Mouse (Mus musculus) stomach, postnatal 0 days (tissue): ENCODE measurements around the gene 4931429L15Rik. TPM values are rescaled to one million over a fixed set of nuclear protein-coding genes. Genes with fewer than 3 reads are reported as not detected.
"Not testable (repeated sequence)": the region's sequence is repeated elsewhere in the genome, so short reads cannot be mapped to it uniquely, and the experiment has no call there.

Experiments
- ATAC-seq: fragments of 200-750 bp; cut with Nextera tagmentation; 2 replicates; pipeline ENCODE4 v1.8.0; 2017; ENCODE audit not compliant: low FRiP score, low TSS enrichment
- DNase-seq: peaks from one replicate; pipeline ENCODE4 v3.0.0-alpha.2; 2016; ENCODE audit warnings: low spot score
- H3K27ac ChIP-seq: fragments of 300-500 bp; sonication (generic); replicated peaks from 2 replicates; pipeline ENCODE4 v1.5.1; 2014; ENCODE audit warnings: mild to moderate bottlenecking, control low read depth
- H3K27me3 ChIP-seq: fragments of 300-500 bp; sonication (generic); 2 replicates; pipeline ENCODE4 v1.6.1; 2014; ENCODE audit warnings: low read length; ENCODE audit not compliant: control insufficient read depth, insufficient read depth
- H3K36me3 ChIP-seq: fragments of 300-500 bp; sonication (generic); 2 replicates; pipeline ENCODE4 v1.6.1; 2014; ENCODE audit warnings: low read length, mixed read lengths; ENCODE audit not compliant: control insufficient read depth, insufficient read depth
- H3K4me1 ChIP-seq: fragments of 300-500 bp; sonication (generic); replicated peaks from 2 replicates; pipeline ENCODE4 v1.6.1; 2014; ENCODE audit warnings: antibody characterized with exemption; ENCODE audit not compliant: control insufficient read depth, insufficient read depth
- H3K4me2 ChIP-seq: fragments of 300-500 bp; sonication (generic); replicated peaks from 2 replicates; pipeline ENCODE4 v1.6.1; 2014; ENCODE audit warnings: low read depth, mild to moderate bottlenecking, control low read depth, moderate library complexity
- H3K4me3 ChIP-seq: fragments of 300-500 bp; sonication (generic); 2 replicates; pipeline ENCODE4 v1.5.1; 2014; ENCODE audit warnings: low read depth, low read length, control low read depth
- H3K9ac ChIP-seq: fragments of 300-500 bp; sonication (generic); 2 replicates; pipeline ENCODE4 v1.6.1; 2014; ENCODE audit warnings: mild to moderate bottlenecking, low read length, control low read depth, mixed read lengths
- H3K9me3 ChIP-seq: fragments of 300-500 bp; sonication (generic); 2 replicates; pipeline ENCODE4 v1.6.1; 2016; ENCODE audit warnings: low read length; ENCODE audit not compliant: control insufficient read depth
- CTCF ChIP-seq: IDR thresholded peaks from 2 replicates; pipeline ENCODE4 v1.5.1; 2016; ENCODE audit warnings: antibody characterized with exemption, low read depth, mild to moderate bottlenecking, moderate library complexity
- EP300 ChIP-seq: optimal IDR thresholded peaks from 2 replicates; pipeline ENCODE3; 2016; ENCODE audit warnings: antibody characterized with exemption
- whole genome bisulfite sequencing: fragments of 180-500 bp; shearing (Covaris S2); extraction: QIAGEN DNeasy Blood & Tissue Kit; methylation state at CpG from one replicate; pipeline ENCODE4 v1.1.7; 2014; 5-methylcytosine and 5-hydroxymethylcytosine counted together
- polyA plus RNA-seq: library from polyadenylated mRNA; unstranded; fragments of >200 nt; fragmentation: Nextera tagmentation; extraction: Ambion mirVana; gene quantifications from 2 replicates; pipeline ENCODE4 v1.2.1, GENCODE M21; 2015

The 4931429L15Rik gene
- polyA plus RNA-seq, 1 experiment from 2014 or later: not detected

- no peaks in the 10 kb centered on the region for H3K27me3 ChIP-seq
- 43% methylated on average over 9 of the region's 9 CpGs for WGBS
- H3K9ac ChIP-seq: no peak overlapping the region
- DNase-seq (no peak), ATAC-seq (no peak)
- no peaks in the 10 kb centered on the region for H3K9me3 ChIP-seq
- TF ChIP-seq CTCF: no peak
- no peak for TF ChIP-seq EP300
- no peak overlapping the region for H3K27ac ChIP-seq
- no peaks in the 10 kb centered on the region for H3K4me1 ChIP-seq
- no peak overlapping the region for H3K4me2 ChIP-seq
- H3K4me3 ChIP-seq: no peak overlapping the region
- H3K36me3 ChIP-seq: no peaks in the 10 kb centered on the region
Measured at GRCm38 (mm10) chr9:46350451-46350981, 30.7 kb upstream of the 4931429L15Rik start.

- no peak overlapping the region for H3K27ac ChIP-seq
- no peaks in the 10 kb centered on the region for H3K36me3 ChIP-seq
- H3K4me1 ChIP-seq: no peaks in the 10 kb centered on the region
- no peaks in the 10 kb centered on the region for H3K27me3 ChIP-seq
- no peaks in the 10 kb centered on the region for H3K9me3 ChIP-seq
- 74% methylated on average over 4 of the region's 4 CpGs for WGBS
- DNase-seq (peak; percentile 5), ATAC-seq (no peak)
- TF ChIP-seq EP300 (no peak), CTCF (no peak)
- no peak overlapping the region for H3K4me3 ChIP-seq
- H3K9ac ChIP-seq: no peak overlapping the region
- H3K4me2 ChIP-seq: no peak overlapping the region
Measured at GRCm38 (mm10) chr9:46345887-46346665, 26.3 kb upstream of the 4931429L15Rik start.

- ATAC-seq (no peak), DNase-seq (no peak)
- no peaks in the 10 kb centered on the region for H3K4me1 ChIP-seq
- 77% methylated on average over 4 of the region's 4 CpGs for WGBS
- no peak overlapping the region for H3K9ac ChIP-seq
- no peak overlapping the region for H3K4me3 ChIP-seq
- H3K27me3 ChIP-seq: no peaks in the 10 kb centered on the region
- no peaks in the 10 kb centered on the region for H3K36me3 ChIP-seq
- H3K9me3 ChIP-seq: no peaks in the 10 kb centered on the region
- H3K27ac ChIP-seq: no peak overlapping the region
- no peak overlapping the region for H3K4me2 ChIP-seq
- TF ChIP-seq CTCF (no peak), EP300 (no peak)
Measured at GRCm38 (mm10) chr9:46339051-46339652, 19.4 kb upstream of the 4931429L15Rik start.

DNA sequence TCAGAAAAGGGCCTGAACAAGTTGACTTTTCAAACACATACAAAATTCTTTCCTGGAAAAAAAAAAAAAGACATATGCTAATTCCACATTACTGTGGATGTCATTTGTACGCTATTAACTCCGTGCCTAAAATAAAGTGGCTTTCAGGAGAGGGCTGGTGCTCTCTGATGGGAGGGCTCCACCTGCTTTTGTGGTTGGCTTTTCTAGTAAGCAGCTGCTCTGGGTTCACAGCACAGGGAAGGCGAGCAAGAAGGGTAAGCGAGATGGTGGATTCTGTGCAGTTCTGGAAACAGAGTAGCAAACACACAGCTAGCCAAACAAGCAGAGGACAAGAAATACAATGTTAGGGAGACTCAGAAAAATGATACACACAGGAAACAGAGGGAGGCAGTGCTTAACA is 18.6 kb upstream of the 4931429L15Rik start:
- H3K4me3 ChIP-seq: no peak overlapping the region
- no peaks in the 10 kb centered on the region for H3K36me3 ChIP-seq
- H3K9me3 ChIP-seq: no peaks in the 10 kb centered on the region
- ATAC-seq (no peak), DNase-seq (no peak)
- no peak overlapping the region for H3K27ac ChIP-seq
- H3K4me2 ChIP-seq: no peak overlapping the region
- H3K4me1 ChIP-seq: no peaks in the 10 kb centered on the region
- no peaks in the 10 kb centered on the region for H3K27me3 ChIP-seq
- TF ChIP-seq CTCF (no peak), EP300 (no peak)
- WGBS: 47% methylated on average over 4 of the region's 4 CpGs
- H3K9ac ChIP-seq: no peak overlapping the region

DNA sequence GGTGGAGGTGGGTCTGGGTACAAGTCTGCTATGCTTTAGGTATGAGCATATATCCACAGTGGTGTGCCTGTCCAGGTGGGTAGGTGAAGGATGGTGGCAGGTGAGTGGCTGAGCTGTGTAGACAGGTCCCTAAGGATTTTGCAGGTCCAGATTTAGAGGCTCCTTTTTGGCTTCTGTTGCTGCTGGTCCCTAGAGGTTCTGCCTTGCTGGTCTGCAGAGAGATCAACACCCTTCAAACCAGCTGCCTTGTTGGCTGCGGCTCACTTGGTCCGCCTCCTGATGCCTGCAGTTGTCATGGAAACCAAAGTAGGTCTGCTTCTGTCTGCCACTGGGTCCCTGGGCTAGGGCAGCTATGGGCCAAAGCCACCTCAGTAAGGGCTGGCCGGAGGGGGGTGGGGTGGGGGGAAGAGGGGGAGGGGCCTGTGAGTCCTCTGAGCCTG is 18.1 kb upstream of the 4931429L15Rik start:
- TF ChIP-seq CTCF (no peak), EP300 (no peak)
- Histone ChIP-seq H3K27ac (no peak overlapping the region), H3K4me1 (no peaks in the 10 kb centered on the region), H3K36me3 (no peaks in the 10 kb centered on the region), H3K27me3 (no peaks in the 10 kb centered on the region), H3K4me3 (no peak overlapping the region), H3K9ac (no peak overlapping the region), H3K4me2 (no peak overlapping the region), H3K9me3 (no peaks in the 10 kb centered on the region)
- WGBS: 6% methylated on average over 3 of the region's 3 CpGs
- DNase-seq: no peak
- ATAC-seq: no peak

GRCm38 (mm10) chr9:46337331-46337730 is 17.5 kb upstream of the 4931429L15Rik start:
- no peaks in the 10 kb centered on the region for H3K9me3 ChIP-seq
- no peaks in the 10 kb centered on the region for H3K27me3 ChIP-seq
- WGBS: 62% methylated on average over 7 of the region's 7 CpGs
- DNase-seq: no peak
- H3K4me1 ChIP-seq: no peaks in the 10 kb centered on the region
- ATAC-seq: no peak
- no peak overlapping the region for H3K4me3 ChIP-seq
- H3K4me2 ChIP-seq: no peak overlapping the region
- no peak overlapping the region for H3K9ac ChIP-seq
- no peaks in the 10 kb centered on the region for H3K36me3 ChIP-seq
- H3K27ac ChIP-seq: no peak overlapping the region
- TF ChIP-seq CTCF: no peak

DNA sequence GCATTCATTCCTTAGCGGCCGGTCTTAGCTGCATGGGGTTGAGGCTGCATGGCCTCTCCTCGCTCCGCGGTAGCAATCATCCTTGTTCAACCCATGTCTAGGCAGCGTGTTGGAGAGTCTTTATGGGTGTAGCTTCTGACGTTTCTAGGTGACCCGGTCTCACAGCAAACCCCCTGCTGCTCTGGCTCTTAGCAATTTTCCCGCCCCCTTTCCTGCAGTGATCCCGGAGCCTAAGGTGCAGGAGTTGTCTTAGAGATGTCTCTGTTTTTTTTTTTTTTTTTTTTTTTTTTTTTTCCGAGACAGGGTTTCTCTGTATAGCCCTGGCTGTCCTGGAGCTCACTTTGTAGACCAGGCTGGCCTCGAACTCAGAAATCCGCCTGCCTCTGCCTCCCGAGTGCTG is 16.5 kb upstream of the 4931429L15Rik start:
- not testable (repeated sequence) for H3K4me1 ChIP-seq, H3K4me2 ChIP-seq, H3K9me3 ChIP-seq, H3K27me3 ChIP-seq, H3K9ac ChIP-seq, ATAC-seq, H3K4me3 ChIP-seq, H3K36me3 ChIP-seq, DNase-seq, H3K27ac ChIP-seq
- WGBS: 74% methylated on average over 12 of the region's 14 CpGs
